Mouse (Mus musculus) intestine, embryonic 15.5 days (tissue): ENCODE results near the gene Ptgr2. TPM values are rescaled to one million over a fixed set of nuclear protein-coding genes. Genes with fewer than 3 reads are reported as not detected.
"Not testable (repeated sequence)": the region's sequence is repeated elsewhere in the genome, so short reads cannot be mapped to it uniquely, and the experiment has no call there.

ENCODE experiments used
- ATAC-seq: fragments of 200-750 bp; cut with Nextera tagmentation; 2 replicates; pipeline ENCODE4 v1.8.0; 2017; ENCODE audit warnings: moderate TSS enrichment, moderate library complexity
- H3K27ac ChIP-seq: fragments of 300-500 bp; sonication (generic); 2 replicates; pipeline ENCODE4 v1.5.1; 2015; ENCODE audit warnings: mild to moderate bottlenecking, inconsistent platforms
- H3K27me3 ChIP-seq: fragments of 300-500 bp; sonication (generic); replicated peaks from 2 replicates; pipeline ENCODE4 v1.6.1; 2015; ENCODE audit warnings: inconsistent platforms
- H3K36me3 ChIP-seq: fragments of 300-500 bp; sonication (generic); 2 replicates; pipeline ENCODE4 v1.6.1; 2015; ENCODE audit warnings: inconsistent platforms
- H3K4me1 ChIP-seq: fragments of 300-500 bp; sonication (generic); replicated peaks from 2 replicates; pipeline ENCODE4 v1.6.1; 2015; ENCODE audit warnings: inconsistent platforms
- H3K4me2 ChIP-seq: fragments of 300-500 bp; sonication (generic); replicated peaks from 2 replicates; pipeline ENCODE4 v1.6.1; 2015; ENCODE audit warnings: mild to moderate bottlenecking, inconsistent platforms
- H3K4me3 ChIP-seq: fragments of 300-500 bp; sonication (generic); replicated peaks from 2 replicates; pipeline ENCODE4 v1.5.1; 2015; ENCODE audit warnings: inconsistent platforms
- H3K9ac ChIP-seq: fragments of 300-500 bp; sonication (generic); 2 replicates; pipeline ENCODE4 v1.6.1; 2015; ENCODE audit warnings: inconsistent platforms
- H3K9me3 ChIP-seq: fragments of 300-500 bp; sonication (generic); 2 replicates; pipeline ENCODE4 v1.6.1; 2016; ENCODE audit warnings: inconsistent platforms
- WGBS: fragments of 180-500 bp; shearing (Covaris S2); methylation state at CpG from one replicate; pipeline ENCODE4 v1.1.7; 2015; 5-methylcytosine and 5-hydroxymethylcytosine counted together
- polyA plus RNA-seq: library from polyadenylated mRNA; unstranded; fragments of >200 nt; fragmentation: Nextera tagmentation; extraction: Ambion mirVana; gene quantifications from 2 replicates; pipeline ENCODE4 v1.2.1, GENCODE M21; 2015

Ptgr2 gene
- polyA plus RNA-seq, result 41.7 and 45.2 TPM in 2 replicates

DNA sequence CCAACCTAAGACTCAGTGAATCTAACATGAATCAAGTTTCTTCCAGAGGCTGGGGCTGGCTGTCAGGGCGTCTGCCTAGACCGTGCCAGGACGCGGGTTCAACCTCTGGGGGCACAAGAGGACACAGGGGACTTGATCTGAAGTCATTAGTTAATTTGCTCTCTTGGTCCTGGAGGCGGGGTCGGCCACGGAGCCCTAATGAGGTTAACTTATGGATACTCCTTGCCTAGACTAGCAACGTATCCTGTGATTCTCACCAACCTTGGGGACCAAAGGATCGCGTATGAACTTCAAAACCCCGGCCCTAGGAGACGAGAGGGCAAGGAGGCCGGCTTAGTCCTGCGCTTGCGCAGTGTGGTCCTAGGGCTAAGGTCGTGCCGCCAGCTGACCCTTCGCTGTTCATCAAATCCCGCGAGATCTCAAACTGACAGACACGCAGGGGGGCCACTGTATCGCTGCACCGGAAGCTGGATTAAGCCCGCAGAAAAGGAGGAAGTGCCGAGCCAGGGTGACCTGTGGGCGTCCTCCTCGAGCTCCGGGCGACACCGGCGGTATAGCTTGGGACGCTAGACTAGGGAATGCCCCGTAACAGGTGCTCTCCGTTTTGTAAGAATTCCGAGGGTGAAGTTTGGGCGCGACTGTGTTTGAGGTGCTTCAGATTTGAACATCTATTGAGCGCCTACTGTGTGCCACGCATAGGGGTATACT is at the start of gene Ptgr2:
Gene Ptgr2, plus strand, starts transcription at position 348 of the 708 bp plus-strand sequence.
- Histone ChIP-seq H3K27ac (peak within 1 kb of the TSS; percentile 79), H3K9me3 (no peaks in the 10 kb centered on the region), H3K27me3 (no peaks in the 10 kb centered on the region), H3K4me1 (no peaks in the 10 kb centered on the region; the same call in 1 of the 2 replicates), H3K4me2 (peak within 1 kb of the TSS; percentile 68), H3K4me3 (peak within 1 kb of the TSS; percentile 48), H3K9ac (peak within 1 kb of the TSS; percentile 54), H3K36me3 (no peaks in the 10 kb centered on the region)
- WGBS, result under 1% methylated on average over 39 of the region's 39 CpGs
- peak; percentile 98 for ATAC-seq

DNA sequence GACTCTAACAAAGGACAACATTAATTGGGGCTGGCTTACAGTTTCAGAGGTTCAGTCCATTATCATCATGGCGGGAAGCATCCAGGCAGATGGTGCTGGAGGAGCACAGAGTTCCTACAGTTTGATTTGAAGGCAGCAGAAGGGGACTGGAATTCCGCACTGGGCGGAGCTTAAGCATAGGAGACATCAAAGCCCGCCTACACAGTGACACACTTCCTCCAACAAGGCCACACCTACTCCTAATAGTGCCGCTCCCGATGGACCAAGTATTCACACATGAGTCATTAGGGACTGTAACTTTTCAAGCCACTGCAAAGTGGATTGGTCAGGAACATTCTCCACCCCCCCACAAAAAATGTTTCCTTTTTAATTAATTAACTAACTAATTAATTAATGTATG is 49.5 kb upstream of the Ptgr2 start:
- no peak overlapping the region for H3K4me2 ChIP-seq
- H3K36me3 ChIP-seq, result no peaks in the 10 kb centered on the region
- H3K27ac ChIP-seq, result no peak overlapping the region
- ATAC-seq, result no peak
- H3K9ac ChIP-seq, result no peak overlapping the region
- no peak overlapping the region for H3K4me3 ChIP-seq
- WGBS, result 93% methylated on average over 6 of the region's 6 CpGs
- H3K9me3 ChIP-seq, result no peaks in the 10 kb centered on the region
- no peaks in the 10 kb centered on the region; the same call in 1 of the 2 replicates for H3K4me1 ChIP-seq
- H3K27me3 ChIP-seq, result no peaks in the 10 kb centered on the region

DNA sequence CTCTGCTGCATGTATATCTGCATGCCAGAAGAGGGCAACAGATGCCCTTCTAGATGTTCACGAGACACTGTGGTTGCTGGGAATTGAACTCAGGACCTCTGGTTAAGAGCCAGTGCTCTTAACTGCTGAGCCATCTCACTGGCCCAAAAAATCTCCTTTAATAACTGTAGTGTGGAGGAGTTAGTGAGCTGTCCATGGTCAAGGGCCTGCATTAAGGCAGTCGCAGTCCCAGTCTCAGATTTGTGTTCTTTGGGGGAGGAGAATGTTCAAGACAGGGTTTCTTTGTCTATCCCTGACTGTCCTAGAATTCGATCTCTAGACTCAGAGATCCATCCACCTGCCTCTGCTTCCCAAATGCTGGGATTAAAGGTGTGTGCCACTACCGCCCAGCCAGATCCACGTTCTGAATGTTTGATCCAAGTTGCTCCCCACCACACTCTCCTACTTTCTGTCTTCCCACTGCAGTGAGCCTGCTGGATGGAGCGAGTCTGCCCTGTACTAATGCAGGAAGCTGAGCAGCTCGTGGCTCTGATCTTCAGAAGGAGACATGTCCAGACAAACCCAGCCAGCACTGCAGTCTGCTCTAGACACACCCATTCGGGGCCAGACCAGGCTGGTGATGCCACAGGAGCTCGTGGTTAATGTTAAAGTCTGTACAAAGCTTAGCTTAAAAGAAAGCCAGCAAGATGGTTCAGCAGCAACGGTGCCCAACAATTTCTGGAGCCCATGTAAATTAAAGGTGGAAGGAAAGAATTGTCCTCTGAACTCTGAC is 48.9 kb upstream of the Ptgr2 start:
- H3K27ac ChIP-seq, result no peak overlapping the region

DNA sequence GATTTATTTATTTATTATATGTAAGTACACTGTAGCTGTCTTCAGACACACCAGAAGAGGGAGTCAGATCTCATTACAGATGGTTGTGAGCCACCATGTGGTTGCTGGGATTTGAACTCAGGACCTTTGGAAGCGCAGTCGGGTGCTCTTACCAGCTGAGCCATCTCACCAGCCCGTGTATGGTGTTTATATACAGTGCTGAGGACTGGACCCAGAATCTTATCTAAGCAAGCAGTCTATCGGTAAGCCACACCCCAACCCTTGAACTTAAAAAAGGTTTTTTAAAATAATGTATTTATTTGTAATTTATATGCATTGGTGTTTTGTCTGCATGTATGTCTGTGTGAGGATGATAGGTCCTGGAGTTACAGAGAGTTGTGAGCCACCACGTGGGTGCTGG is 48.0 kb upstream of the Ptgr2 start:
- not testable (repeated sequence) for H3K36me3 ChIP-seq, H3K4me2 ChIP-seq, H3K27me3 ChIP-seq, ATAC-seq, H3K4me3 ChIP-seq, H3K9ac ChIP-seq, H3K27ac ChIP-seq, H3K9me3 ChIP-seq, H3K4me1 ChIP-seq
- WGBS, result 76% methylated on average over 5 of the region's 5 CpGs

More for the DNA sequence above, 48.9 kb upstream of the Ptgr2 start:
- Histone ChIP-seq H3K4me1 (no peaks in the 10 kb centered on the region; the same call in 1 of the 2 replicates), H3K4me3 (no peak overlapping the region), H3K9ac (no peak overlapping the region), H3K36me3 (no peaks in the 10 kb centered on the region), H3K9me3 (no peaks in the 10 kb centered on the region), H3K27me3 (no peaks in the 10 kb centered on the region), H3K4me2 (no peak overlapping the region)
- 80% methylated on average over 10 of the region's 10 CpGs for WGBS
- ATAC-seq, result no peak

DNA sequence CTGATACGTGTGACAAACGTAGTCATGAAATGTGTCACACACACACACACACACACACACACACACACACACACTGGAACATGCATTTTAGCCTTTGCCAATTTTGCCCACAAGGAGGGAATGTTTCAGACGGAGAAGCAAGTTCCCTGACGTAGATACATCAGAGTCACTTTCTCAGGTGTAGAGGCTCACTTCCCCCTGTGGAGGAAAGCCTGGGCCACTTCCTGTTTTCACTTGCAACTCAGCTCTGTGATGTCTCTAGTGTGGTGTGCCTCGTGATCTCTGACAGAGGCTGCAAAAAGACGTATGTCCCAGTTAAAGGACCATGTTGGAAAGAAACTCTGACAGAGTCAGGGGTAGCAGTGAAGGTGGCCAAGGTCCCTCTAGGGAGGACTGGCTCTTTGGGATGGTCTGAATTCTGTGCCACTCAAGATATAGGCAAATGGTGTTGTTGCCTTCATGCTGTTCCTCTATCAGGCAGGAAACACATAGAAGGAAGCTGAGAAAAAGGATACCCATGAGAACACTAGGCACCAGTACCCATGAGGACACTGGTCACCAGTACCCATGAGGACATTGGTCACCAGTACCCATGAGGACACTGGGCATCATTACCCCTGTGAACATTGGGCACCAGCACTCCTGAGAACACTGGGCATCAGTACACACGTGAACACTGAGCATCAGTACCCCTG is 41.8 kb upstream of the Ptgr2 start:
- ATAC-seq, result no peak
- H3K27ac ChIP-seq, result no peak overlapping the region
- no peaks in the 10 kb centered on the region for H3K4me1 ChIP-seq
- no peaks in the 10 kb centered on the region for H3K36me3 ChIP-seq
- H3K4me2 ChIP-seq, result no peak overlapping the region
- 77% methylated on average over 7 of the region's 7 CpGs for WGBS
- no peak overlapping the region for H3K4me3 ChIP-seq
- no peak overlapping the region for H3K9ac ChIP-seq
- H3K27me3 ChIP-seq, result no peaks in the 10 kb centered on the region
- no peaks in the 10 kb centered on the region for H3K9me3 ChIP-seq

DNA sequence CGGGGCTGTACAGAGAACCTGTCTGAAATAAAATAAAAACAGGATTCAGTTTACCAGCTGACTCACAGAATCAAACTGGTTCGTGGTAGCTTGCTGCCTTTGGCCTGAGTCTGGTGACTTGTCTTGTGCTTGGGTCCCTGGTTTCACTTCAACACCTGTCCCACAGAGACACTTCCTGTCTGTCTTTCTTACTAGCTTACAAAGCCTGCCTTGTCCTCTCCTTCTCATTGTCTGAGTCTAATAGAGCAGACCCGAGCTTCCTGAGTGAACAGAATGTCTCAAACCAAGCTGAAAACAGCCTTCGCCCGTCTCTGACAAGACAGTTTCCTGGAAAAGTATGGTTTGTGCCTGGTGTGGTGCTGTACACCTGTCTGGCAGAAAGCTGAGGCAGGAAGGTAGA is 39.3 kb upstream of the Ptgr2 start:
- ATAC-seq, result no peak
- WGBS, result 73% methylated on average over 5 of the region's 5 CpGs
- H3K4me1 ChIP-seq, result no peaks in the 10 kb centered on the region
- no peak overlapping the region for H3K4me3 ChIP-seq
- H3K36me3 ChIP-seq, result no peaks in the 10 kb centered on the region
- H3K9ac ChIP-seq, result no peak overlapping the region
- H3K27ac ChIP-seq, result no peak overlapping the region
- no peaks in the 10 kb centered on the region for H3K9me3 ChIP-seq
- no peak overlapping the region for H3K4me2 ChIP-seq
- no peaks in the 10 kb centered on the region for H3K27me3 ChIP-seq

DNA sequence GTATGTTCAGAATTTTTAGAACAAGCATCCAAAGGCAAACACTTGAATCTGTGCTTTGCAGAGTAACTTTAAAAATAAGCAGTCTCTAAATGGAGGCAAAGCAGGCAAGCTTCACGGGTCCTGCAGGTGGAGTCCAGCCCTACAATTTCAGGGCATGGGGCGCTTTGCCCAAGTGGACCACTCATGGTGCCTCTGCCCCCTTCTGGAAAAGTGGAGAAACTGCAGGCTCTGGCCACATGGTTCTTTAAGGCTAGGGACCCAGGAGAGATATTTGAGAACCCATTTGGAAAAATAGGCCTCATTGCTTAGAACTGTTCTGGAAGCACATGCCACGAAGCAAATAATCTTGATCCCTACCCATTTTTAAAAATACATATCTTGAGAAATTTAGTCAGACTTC is 35.8 kb upstream of the Ptgr2 start:
- H3K4me1 ChIP-seq, result no peaks in the 10 kb centered on the region
- no peak overlapping the region for H3K4me3 ChIP-seq
- H3K27ac ChIP-seq, result no peak overlapping the region
- no peaks in the 10 kb centered on the region for H3K27me3 ChIP-seq
- H3K9me3 ChIP-seq, result no peaks in the 10 kb centered on the region
- peak; percentile 62; the same call in 1 of the 2 replicates for ATAC-seq
- no peak overlapping the region for H3K9ac ChIP-seq
- no peaks in the 10 kb centered on the region for H3K36me3 ChIP-seq
- WGBS, result 10% methylated on average over 3 of the region's 3 CpGs
- no peak overlapping the region for H3K4me2 ChIP-seq

DNA sequence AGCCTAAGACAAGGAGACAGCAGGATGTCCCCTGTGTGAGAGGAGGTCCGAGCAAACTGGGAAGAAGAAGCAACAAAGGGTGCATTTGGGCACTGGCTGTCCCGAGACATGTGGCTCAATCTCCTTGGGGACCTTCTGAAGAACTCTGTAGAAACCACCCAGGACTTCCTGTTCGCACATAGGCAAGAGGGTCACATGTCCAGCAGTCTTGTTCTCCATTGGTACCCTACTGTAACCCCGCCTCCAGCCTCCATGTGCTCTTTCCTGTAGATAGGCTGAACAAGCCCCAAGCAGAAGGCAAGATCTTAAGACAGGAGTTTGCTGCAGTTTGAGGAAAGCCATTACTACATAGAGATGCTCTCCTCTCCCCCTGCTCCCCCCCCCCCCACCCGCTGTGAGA is 32.2 kb upstream of the Ptgr2 start:
- no peaks in the 10 kb centered on the region for H3K36me3 ChIP-seq
- H3K27me3 ChIP-seq, result no peaks in the 10 kb centered on the region
- no peaks in the 10 kb centered on the region for H3K4me1 ChIP-seq
- no peak overlapping the region for H3K27ac ChIP-seq
- no peak overlapping the region for H3K4me3 ChIP-seq
- ATAC-seq, result no peak
- H3K4me2 ChIP-seq, result no peak overlapping the region
- H3K9ac ChIP-seq, result no peak overlapping the region
- H3K9me3 ChIP-seq, result no peaks in the 10 kb centered on the region
- WGBS, result 84% methylated on average over 5 of the region's 5 CpGs

DNA sequence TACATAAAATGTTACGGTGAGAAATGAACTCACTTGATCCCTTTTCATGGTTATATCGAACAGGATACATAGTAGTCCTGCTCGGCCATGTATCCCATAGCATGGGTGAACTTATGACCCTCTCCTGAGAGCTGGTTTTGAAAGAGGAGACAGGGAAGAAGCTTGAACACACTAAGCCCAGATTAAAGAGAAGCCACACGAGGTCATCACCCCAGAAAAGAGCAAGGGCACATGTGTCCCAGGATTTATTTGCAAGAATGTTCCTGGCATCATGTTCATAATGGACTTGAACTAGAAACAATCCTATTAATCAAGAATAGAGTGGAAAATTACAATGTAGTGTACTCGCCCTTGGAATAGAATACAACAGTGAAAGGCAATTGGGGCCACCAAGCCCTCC is 30.1 kb upstream of the Ptgr2 start:
- ATAC-seq, result no peak
- Histone ChIP-seq H3K4me1 (no peaks in the 10 kb centered on the region), H3K4me3 (no peak overlapping the region), H3K9me3 (no peaks in the 10 kb centered on the region), H3K36me3 (no peaks in the 10 kb centered on the region), H3K4me2 (no peak overlapping the region), H3K9ac (no peak overlapping the region), H3K27me3 (no peaks in the 10 kb centered on the region), H3K27ac (no peak overlapping the region)
- 70% methylated on average over 5 of the region's 5 CpGs for WGBS

DNA sequence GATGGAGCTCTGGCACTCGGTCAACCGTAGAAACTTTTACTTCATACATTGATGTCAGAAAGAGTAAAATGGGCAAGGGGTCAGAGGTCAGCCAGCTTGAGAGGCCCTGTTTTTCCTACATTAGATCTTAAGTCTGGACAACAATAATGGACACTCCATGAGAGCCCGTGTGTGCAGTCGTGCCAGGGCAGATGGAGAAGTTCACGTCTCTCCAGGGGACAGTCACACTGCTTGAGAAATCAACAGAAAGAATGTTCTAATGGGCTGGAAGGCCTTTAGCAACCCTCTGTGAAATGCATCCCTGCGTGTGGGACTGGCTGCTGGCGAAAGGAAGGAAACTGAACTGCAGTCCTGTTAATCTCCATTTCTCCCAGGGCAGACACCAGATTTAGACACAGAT is 24.7 kb upstream of the Ptgr2 start:
- H3K27me3 ChIP-seq, result no peaks in the 10 kb centered on the region
- no peak overlapping the region for H3K27ac ChIP-seq
- no peaks in the 10 kb centered on the region for H3K9me3 ChIP-seq
- no peak overlapping the region for H3K4me3 ChIP-seq
- H3K36me3 ChIP-seq, result no peaks in the 10 kb centered on the region
- WGBS, result 61% methylated on average over 7 of the region's 7 CpGs
- no peak overlapping the region for H3K4me2 ChIP-seq
- no peak for ATAC-seq
- no peak overlapping the region for H3K9ac ChIP-seq
- no peaks in the 10 kb centered on the region for H3K4me1 ChIP-seq

DNA sequence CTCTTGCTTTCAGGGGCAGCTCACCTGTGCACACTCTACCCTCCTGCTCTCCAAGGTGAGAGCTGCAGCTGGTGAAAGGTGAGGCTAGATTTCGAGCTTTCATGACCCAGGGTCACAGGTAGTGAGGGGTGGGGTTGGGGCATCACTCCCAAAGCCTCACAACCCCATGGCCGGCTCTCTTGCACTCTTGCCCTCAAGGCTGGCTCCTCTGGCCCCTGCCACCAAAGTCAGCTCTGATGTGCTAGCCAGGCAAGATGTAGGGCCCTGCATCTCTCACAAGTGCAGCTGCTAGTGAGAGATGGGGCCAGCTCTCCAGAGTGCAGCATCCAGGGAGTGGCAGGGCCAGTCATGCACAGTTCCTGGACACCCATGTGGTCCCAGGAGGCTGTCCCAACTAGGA is 17.8 kb upstream of the Ptgr2 start:
- no peak for ATAC-seq
- Histone ChIP-seq H3K9me3 (no peaks in the 10 kb centered on the region), H3K4me3 (no peak overlapping the region), H3K36me3 (no peaks in the 10 kb centered on the region), H3K27ac (no peak overlapping the region), H3K9ac (no peak overlapping the region), H3K4me2 (no peak overlapping the region), H3K4me1 (no peaks in the 10 kb centered on the region), H3K27me3 (no peaks in the 10 kb centered on the region)
- WGBS, result 52% methylated on average over 2 of the region's 2 CpGs

DNA sequence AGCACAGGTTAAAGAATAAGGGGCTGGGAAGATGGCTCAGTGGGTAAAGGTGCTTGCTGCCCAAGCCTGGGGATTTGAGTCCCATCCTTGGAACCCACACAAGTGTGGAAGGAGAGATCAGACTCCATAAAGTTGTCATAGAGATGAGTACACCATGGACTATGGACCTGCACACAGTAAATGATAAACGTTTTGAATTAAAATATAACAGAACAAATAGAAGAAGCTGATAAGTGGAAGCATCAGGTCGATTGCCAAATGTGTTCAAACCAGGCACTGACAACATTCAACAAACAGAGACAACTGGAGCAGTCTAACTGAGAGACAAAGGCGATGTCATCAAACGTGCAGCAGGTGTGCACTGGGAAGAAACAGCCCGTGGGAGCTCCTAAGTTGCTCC is 11.7 kb upstream of the Ptgr2 start:
- no peaks in the 10 kb centered on the region for H3K27me3 ChIP-seq
- no peaks in the 10 kb centered on the region for H3K4me1 ChIP-seq
- no peaks in the 10 kb centered on the region for H3K9me3 ChIP-seq
- WGBS, result 63% methylated on average over 5 of the region's 5 CpGs
- H3K9ac ChIP-seq, result no peak overlapping the region
- no peak for ATAC-seq
- no peak overlapping the region for H3K27ac ChIP-seq
- H3K36me3 ChIP-seq, result no peaks in the 10 kb centered on the region
- no peak overlapping the region for H3K4me3 ChIP-seq
- H3K4me2 ChIP-seq, result no peak overlapping the region
